Mouse (Mus musculus) bone marrow, adult 2 months (tissue): ENCODE measurements around the gene Trim34a.

Experiments used
- CTCF ChIP-seq: fragments of 200-500 bp; IDR thresholded peaks from 2 replicates; pipeline ENCODE4 v1.5.1; 2011; ENCODE audit warnings: low read length, control low read depth; ENCODE audit not compliant: control insufficient read depth, insufficient read depth
- POLR2A ChIP-seq: fragments of 200-500 bp; IDR thresholded peaks from 2 replicates; pipeline ENCODE4 v1.6.1; 2011; ENCODE audit warnings: low read depth, mild to moderate bottlenecking, control low read depth, low read length, borderline replicate concordance; ENCODE audit not compliant: control insufficient read depth

DNA sequence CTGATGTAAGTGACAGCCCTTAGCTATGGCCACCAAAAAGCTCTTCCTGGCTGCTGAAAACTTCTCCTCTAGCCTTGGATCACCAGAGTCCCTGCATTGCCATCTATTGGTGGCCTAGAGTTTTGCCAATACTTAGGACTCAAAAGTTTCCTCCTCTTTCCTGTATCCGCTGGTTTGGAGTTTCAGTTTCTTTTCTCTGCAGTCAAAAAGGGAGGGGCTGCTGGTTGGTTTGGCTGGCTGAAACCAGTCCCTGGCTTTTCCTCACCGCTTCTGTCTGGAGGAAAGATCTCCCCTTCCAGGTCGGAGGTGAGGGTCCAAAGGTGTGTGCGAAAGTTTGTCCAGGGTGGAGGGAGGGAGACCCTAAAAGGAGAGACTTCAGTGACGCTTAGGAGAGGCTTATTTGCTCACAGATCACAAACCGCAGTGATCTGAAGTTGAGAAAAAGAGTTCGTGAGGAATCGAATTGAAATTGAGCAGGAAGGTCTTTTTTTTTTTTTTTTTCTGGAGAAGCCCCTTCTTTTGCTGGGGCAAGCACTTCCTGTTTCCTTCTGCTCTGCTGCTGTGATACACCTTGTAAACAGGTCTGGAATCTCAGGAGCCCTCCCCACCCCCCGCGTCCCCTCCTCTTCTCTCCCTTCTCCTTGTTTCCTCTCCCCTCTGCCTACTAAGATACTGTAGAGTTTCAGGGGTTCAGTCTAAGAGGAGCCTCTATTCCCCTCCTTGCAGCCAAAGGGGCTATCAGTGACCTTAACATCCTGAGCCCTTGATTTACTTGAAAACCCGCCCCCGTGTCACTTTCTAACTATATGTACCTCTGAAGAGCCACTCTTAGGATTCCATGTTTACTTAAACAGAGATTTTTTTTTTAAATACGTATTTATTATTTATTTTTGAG lies at the start of gene Trim34a:
- TF ChIP-seq POLR2A: no peak
- TF ChIP-seq CTCF: peak; percentile 21; the same call in 1 of the 2 replicates
